Mouse (Mus musculus) left cerebral cortex, postnatal 10 days (tissue): ENCODE results near the gene Sh3bgrl. TPM values are rescaled to one million over a fixed set of nuclear protein-coding genes. Genes with fewer than 3 reads are reported as not detected.
A peak's percentile ranks its signal among the peaks of the same experiment; 100 is the strongest.

ENCODE experiments used
- DNase-seq, 2 experiments: peaks; one replicate each; pipeline ENCODE4 v3.0.0; 2021 to 2022; ENCODE audit warnings: low spot score in 2 of 2, mixed read lengths in 1 of 2; ENCODE audit errors: extremely low spot score in 1 of 2
- intact Hi-C: fragments of 180-260 bp; cut with DNase I; formaldehyde crosslinking; loops from one replicate; pipeline ENCODE4 v1.15.1; 2025
- total RNA-seq, 2 experiments: library from RNA; stranded (reverse); gene quantifications; 2 replicates each; pipeline ENCODE4 v1.2.3; 2021

The Sh3bgrl gene
- total RNA-seq, 2 experiments from 2014 or later: 90.1 to 101 TPM

DNA sequence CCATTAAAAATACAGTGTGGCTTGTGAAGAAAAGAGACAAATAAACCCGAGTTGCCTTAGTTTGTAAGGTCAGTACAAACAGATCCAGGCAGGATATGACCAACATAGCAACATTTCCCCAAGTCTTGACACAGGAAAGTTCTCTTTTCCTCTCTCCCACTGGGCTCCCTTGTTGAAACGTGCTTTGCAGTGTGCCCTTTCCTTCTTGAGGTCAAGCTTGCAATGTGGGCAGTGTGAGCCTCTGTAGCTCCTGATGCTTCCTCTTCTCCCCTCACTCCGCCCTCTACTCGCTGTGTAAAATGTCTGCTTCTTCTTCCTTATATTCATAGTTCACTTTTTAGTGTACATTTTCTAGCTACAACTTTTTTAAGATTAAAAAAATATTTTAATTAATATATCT lies 96.3 kb downstream of the Sh3bgrl start:
- peak in 1 of 2 experiments; percentile 16 for DNase-seq
- intact Hi-C loops: no loop called here

DNA sequence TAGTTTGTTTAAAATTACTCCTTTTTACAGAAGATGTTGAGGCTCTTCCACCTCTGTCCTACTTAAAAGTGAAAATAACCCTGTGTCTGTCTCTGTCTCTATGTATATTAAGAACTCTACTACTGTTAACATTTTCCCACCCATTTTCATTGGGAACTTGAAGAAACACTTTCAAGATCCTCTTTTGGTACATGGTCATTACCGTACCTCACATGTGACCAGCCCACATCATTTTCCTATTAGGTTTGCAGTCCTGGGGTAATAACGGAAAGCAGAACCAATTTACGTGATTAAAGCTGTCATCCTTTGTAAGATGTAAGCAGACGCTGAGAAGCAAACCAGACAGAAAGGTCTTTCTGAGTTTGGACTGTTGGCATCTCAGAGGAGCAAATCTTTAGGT lies 101.3 kb downstream of the Sh3bgrl start, which contains the start of gene Gm6377:
Gm6377 (plus strand) TSS at position 289 of the 400 bp plus-strand sequence.
- intact Hi-C loops: no loop called here
- DNase-seq: no peak

DNA sequence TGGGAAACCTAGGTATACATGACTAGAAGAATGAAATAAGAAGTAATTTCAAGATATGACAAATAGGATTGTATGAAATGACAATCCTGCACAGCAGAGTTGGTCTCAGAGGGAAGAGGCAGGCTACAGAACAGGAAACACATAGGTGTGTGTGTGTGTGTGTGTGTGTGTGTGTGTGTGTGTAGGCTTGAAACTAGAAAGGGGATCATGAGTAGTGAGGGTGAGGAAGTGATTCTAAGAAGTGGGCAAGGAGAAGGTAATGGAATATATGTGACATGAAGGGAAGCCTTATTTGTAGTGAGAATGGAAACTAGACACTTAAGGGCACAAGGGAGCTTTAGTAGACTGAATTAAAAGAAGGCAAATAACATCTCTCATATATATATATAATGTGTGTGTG lies 112.7 kb downstream of the Sh3bgrl start:
- intact Hi-C loops: no loop called here
- no peak for DNase-seq

DNA sequence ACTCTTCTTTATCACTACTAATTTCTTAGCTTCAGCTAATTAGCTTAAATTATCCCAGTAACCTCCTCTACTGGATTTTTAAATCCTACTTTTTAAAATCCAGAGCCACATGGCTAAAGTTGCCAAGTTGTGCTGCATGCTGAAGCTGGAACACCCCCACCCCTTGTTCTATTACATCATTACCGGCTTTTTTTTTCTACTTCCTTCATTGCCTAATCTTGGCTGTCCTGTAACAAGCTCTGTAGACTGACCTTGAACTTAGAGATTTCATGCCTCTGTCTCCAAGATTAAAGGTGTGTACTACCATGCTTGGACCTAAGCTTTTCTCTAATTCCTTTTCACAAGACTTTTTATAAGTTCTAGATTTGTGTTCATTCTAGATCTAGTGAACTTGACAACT lies 133.6 kb downstream of the Sh3bgrl start:
- intact Hi-C loops: no loop called here
- no peak for DNase-seq

DNA sequence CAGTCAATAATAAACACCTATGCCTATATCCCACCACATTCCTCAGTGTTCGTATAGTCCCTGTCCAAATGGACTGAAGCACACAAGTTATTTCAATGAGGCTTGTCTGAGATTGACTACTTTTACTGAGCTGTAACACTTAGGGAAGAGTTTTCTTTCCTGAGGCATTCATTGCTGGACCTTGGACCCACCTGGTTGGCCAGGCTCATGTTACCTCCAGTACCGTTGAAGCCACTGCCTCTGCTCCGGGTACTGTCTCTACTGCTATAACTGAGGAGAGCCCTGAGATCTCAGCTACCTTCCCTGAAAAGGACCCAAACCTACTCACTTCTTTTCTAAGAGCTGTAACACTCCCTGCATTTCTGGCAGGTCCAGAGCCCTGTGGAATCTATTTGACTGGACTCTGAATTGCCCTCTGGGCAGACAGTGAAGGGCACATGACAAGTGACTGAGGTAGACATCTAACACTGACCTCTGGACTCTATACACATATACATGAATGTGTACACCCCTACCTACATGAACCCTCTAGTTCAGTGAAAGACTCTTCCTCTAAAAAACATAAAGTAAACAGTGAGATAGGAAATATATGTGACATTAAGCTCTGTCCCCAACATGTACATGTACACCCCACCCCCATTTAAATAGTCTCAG lies 140.3 kb downstream of the Sh3bgrl start:
- DNase-seq: no peak
- intact Hi-C loops: no loop called here

DNA sequence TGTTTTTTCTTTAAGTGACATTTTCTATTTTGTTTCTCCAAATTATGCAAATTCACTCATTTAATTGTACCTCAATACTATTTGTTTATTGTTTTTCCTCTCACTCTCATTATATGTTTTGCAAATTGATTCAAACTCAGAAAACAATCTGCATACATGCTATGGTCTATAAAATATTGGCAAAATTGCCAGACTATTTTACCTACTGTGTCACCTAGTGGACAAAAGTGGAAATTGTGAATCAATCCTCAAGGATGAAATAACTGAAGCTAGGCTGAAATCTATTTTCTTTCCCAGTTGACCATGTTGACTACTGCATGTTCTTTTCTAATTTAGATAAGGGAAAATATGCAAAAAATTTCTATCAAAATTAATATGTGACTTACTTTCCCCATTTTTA lies 143.0 kb downstream of the Sh3bgrl start:
- intact Hi-C loops: no loop called here
- DNase-seq: no peak

Other genes starting within 250 kb of the Sh3bgrl start
- gene Hmgn5, start 82.0 kb upstream of the Sh3bgrl start, total RNA-seq: 1 to 10 TPM; 3.5 to 4.5 TPM
- not detected for gene Gm6377, start 101.4 kb downstream of the Sh3bgrl start, total RNA-seq